Mouse (Mus musculus) olfactory bulb, adult 2 months (tissue): Measurements from ENCODE around the gene Rasal2. TPM values are rescaled to one million over a fixed set of nuclear protein-coding genes. Genes with fewer than 3 reads are reported as not detected.

Experiments
- H3K27ac ChIP-seq: fragments of 200-500 bp; 2 replicates; pipeline ENCODE4 v1.5.1; 2012; ENCODE audit warnings: low read depth, low read length; ENCODE audit not compliant: insufficient read depth
- H3K4me1 ChIP-seq: fragments of 200-500 bp; 2 replicates; pipeline ENCODE4 v1.6.1; 2012; ENCODE audit warnings: low read length; ENCODE audit not compliant: control insufficient read depth, insufficient read depth
- H3K4me3 ChIP-seq: fragments of 200-500 bp; 2 replicates; pipeline ENCODE4 v1.5.1; 2012; ENCODE audit warnings: mild to moderate bottlenecking, low read depth, low read length, moderate library complexity; ENCODE audit not compliant: insufficient read depth
- CTCF ChIP-seq: fragments of 200-500 bp; IDR thresholded peaks from 2 replicates; pipeline ENCODE4 v1.5.1; 2012; ENCODE audit warnings: low read depth, mild to moderate bottlenecking, low read length, moderate library complexity; ENCODE audit not compliant: insufficient read depth
- POLR2A ChIP-seq: fragments of 200-500 bp; IDR thresholded peaks from 2 replicates; pipeline ENCODE4 v1.6.1; 2012; ENCODE audit warnings: mild to moderate bottlenecking, low read depth, low read length, moderate library complexity; ENCODE audit not compliant: insufficient read depth
- WGBS: fragments of 180-500 bp; shearing (Covaris S2); methylation state at CpG from one replicate; pipeline ENCODE4 v1.1.7; 2018; 5-methylcytosine and 5-hydroxymethylcytosine counted together
- polyA plus RNA-seq: library from polyadenylated mRNA; stranded (reverse); fragments of >200 nt; gene quantifications from 2 replicates; pipeline ENCODE4 v1.2.4, GENCODE M21; 2012; ENCODE audit warnings: low replicate concordance; ENCODE audit not compliant: missing spikeins, insufficient read depth, insufficient read length

Rasal2 gene
- polyA plus RNA-seq, 1 experiment: not detected

- Histone ChIP-seq H3K4me1 (peaks cover 6% of the 10 kb centered on the region), H3K27ac (no peak overlapping the region), H3K4me3 (no peak overlapping the region)
- TF ChIP-seq CTCF (no peak), POLR2A (no peak)
- 92% methylated on average over 3 of the region's 3 CpGs for WGBS
Observed at GRCm38 (mm10) chr1:157428366-157428765, 16.0 kb upstream of the Rasal2 start.

- TF ChIP-seq POLR2A (no peak), CTCF (no peak)
- WGBS: 88% methylated on average over 4 of the region's 4 CpGs
- Histone ChIP-seq H3K4me3 (no peak overlapping the region), H3K4me1 (peaks cover 4% of the 10 kb centered on the region), H3K27ac (no peak overlapping the region)
Observed at GRCm38 (mm10) chr1:157427604-157428003, 15.2 kb upstream of the Rasal2 start.

- WGBS: 69% methylated on average over 1 of the region's 1 CpGs
- Histone ChIP-seq H3K4me1 (peaks cover 4% of the 10 kb centered on the region), H3K27ac (no peak overlapping the region), H3K4me3 (no peak overlapping the region)
- TF ChIP-seq POLR2A: no peak
- no peak for TF ChIP-seq CTCF
Observed at GRCm38 (mm10) chr1:157426933-157427332, 14.5 kb upstream of the Rasal2 start.

GRCm38 (mm10) chr1:157425741-157426427, 13.5 kb upstream of the Rasal2 start:
- H3K27ac ChIP-seq: peak overlapping the region; percentile 29; the same call in 1 of the 2 replicates

GRCm38 (mm10) chr1:157417861-157418260, 5.5 kb upstream of the Rasal2 start:
- Histone ChIP-seq H3K4me3 (no peak overlapping the region), H3K27ac (peak overlapping the region; percentile 68), H3K4me1 (peaks cover 3% of the 10 kb centered on the region; the same call in 1 of the 2 replicates)
- TF ChIP-seq CTCF (no peak), POLR2A (no peak)
- 35% methylated on average over 7 of the region's 7 CpGs for WGBS

More at GRCm38 (mm10) chr1:157425741-157426427, 13.5 kb upstream of the Rasal2 start:
- no peak overlapping the region for H3K4me3 ChIP-seq
- 26% methylated on average over 8 of the region's 8 CpGs for WGBS
- TF ChIP-seq CTCF (no peak), POLR2A (no peak)
- H3K4me1 ChIP-seq: peaks cover 4% of the 10 kb centered on the region

- 24% methylated on average over 3 of the region's 3 CpGs for WGBS
- peak overlapping the region; percentile 68; the same call in 1 of the 2 replicates for H3K27ac ChIP-seq
- H3K4me1 ChIP-seq: peaks cover 3% of the 10 kb centered on the region; the same call in 1 of the 2 replicates
- no peak overlapping the region for H3K4me3 ChIP-seq
- TF ChIP-seq CTCF: no peak
- no peak for TF ChIP-seq POLR2A
Observed at GRCm38 (mm10) chr1:157417414-157417813, 5.0 kb upstream of the Rasal2 start.

GRCm38 (mm10) chr1:157416628-157417027, 4.2 kb upstream of the Rasal2 start:
- Histone ChIP-seq H3K4me1 (peaks cover 3% of the 10 kb centered on the region; the same call in 1 of the 2 replicates), H3K27ac (peak overlapping the region; percentile 75; the same call in 1 of the 2 replicates), H3K4me3 (no peak overlapping the region)
- 88% methylated on average over 2 of the region's 2 CpGs for WGBS
- TF ChIP-seq CTCF (no peak), POLR2A (no peak)

- Histone ChIP-seq H3K27ac (no peak overlapping the region; the same call in 1 of the 2 replicates), H3K4me1 (peaks cover 3% of the 10 kb centered on the region; the same call in 1 of the 2 replicates), H3K4me3 (no peak overlapping the region)
- TF ChIP-seq CTCF: no peak
- no peak for TF ChIP-seq POLR2A
- WGBS: 85% methylated on average over 3 of the region's 3 CpGs
Observed at GRCm38 (mm10) chr1:157415771-157416170, 3.4 kb upstream of the Rasal2 start.

- WGBS: under 1% methylated on average over 77 of the region's 85 CpGs
- peak overlapping the region; percentile 99 for H3K4me3 ChIP-seq
- no peaks in the 10 kb centered on the region for H3K4me1 ChIP-seq
- peak overlapping the region; percentile 71 for H3K27ac ChIP-seq
- TF ChIP-seq CTCF: no peak
- no peak for TF ChIP-seq POLR2A
Observed at GRCm38 (mm10) chr1:157411711-157412380, 549 bp downstream of the Rasal2 start.
